Mouse (Mus musculus): ENCODE measurements around the gene Pirt. TPM values are rescaled to one million over a fixed set of nuclear protein-coding genes. Genes with fewer than 3 reads are reported as not detected.

Pirt gene
- polyA plus RNA-seq, 1 experiment: not detected

DNA sequence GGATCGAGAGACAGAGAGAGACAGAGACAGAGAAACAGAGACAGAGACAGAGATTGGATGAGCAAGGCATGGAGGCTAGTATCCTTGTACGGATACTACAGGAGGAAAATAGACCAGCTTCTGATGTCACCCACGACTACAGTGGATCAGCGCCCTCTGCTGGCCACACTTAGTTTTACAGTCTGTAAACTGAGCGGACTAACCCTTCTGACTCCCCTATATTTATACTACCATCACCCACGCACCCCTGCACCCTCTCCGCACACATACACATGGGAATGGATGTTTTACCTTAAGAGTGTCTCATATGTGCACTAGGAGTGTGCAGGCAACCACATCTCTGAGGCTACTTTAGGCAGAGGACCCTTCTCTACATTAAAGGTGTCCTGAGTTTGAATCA is 12.4 kb upstream of the Pirt start:
- TF ChIP-seq POLR2A (IDR thresholded peaks at IDR 0.05; ENCODE audit: control insufficient read depth, low read depth, low read length) (no peak), CTCF (IDR thresholded peaks at IDR 0.05; ENCODE audit: control insufficient read depth, insufficient read depth, insufficient replicate concordance, low read depth, low read length) (peak; percentile 68; the same call in 1 of the 2 replicates)
- no peaks in the 10 kb centered on the region for H3K4me1 ChIP-seq (ENCODE audit: control insufficient read depth, insufficient read depth, low read length)
- H3K27ac ChIP-seq (ENCODE audit: control insufficient read depth, insufficient read depth, low read depth, low read length): no peak overlapping the region
- no peaks in the 10 kb centered on the region for H3K27me3 ChIP-seq (ENCODE audit: control insufficient read depth, insufficient read depth, low read length)
- H3K4me3 ChIP-seq (ENCODE audit: control insufficient read depth, low read depth, low read length): no peak overlapping the region
- H3K36me3 ChIP-seq (ENCODE audit: control insufficient read depth, insufficient read depth, low read length): no peaks in the 10 kb centered on the region

DNA sequence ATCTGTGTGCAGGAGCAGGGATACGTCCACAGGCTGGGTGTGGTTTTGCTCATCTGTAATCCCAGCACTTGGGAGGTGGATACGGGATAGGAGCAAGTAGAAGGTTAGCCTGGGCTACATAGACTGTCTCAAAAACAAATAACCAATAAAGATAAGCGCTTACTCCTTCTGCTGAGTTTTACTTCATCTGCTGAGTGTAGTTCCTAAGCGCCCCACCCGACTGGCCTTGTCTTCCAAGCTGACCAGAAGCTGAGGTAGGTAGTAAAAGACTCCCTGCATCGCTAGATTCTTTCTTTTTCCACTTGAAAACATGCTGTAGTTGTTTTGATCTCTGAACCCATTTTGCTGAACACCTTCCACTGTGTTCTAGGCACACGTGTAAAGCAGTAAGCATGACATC is 9.0 kb upstream of the Pirt start:
- TF ChIP-seq POLR2A (IDR thresholded peaks at IDR 0.05; ENCODE audit: control insufficient read depth, low read depth, low read length) (no peak), CTCF (IDR thresholded peaks at IDR 0.05; ENCODE audit: control insufficient read depth, insufficient read depth, insufficient replicate concordance, low read depth, low read length) (no peak)
- H3K27me3 ChIP-seq (ENCODE audit: control insufficient read depth, insufficient read depth, low read length): no peaks in the 10 kb centered on the region
- H3K4me3 ChIP-seq (ENCODE audit: control insufficient read depth, low read depth, low read length): no peak overlapping the region
- H3K4me1 ChIP-seq (ENCODE audit: control insufficient read depth, insufficient read depth, low read length): no peaks in the 10 kb centered on the region; the same call in 1 of the 2 replicates
- no peak overlapping the region for H3K27ac ChIP-seq (ENCODE audit: control insufficient read depth, insufficient read depth, low read depth, low read length)
- no peaks in the 10 kb centered on the region for H3K36me3 ChIP-seq (ENCODE audit: control insufficient read depth, insufficient read depth, low read length)

GRCm38 (mm10) chr11:66905617-66906384 is 6.0 kb upstream of the Pirt start:
- no peak overlapping the region for H3K27ac ChIP-seq (ENCODE audit: control insufficient read depth, insufficient read depth, low read depth, low read length)
- H3K4me1 ChIP-seq (ENCODE audit: control insufficient read depth, insufficient read depth, low read length): no peaks in the 10 kb centered on the region; the same call in 1 of the 2 replicates
- no peaks in the 10 kb centered on the region for H3K36me3 ChIP-seq (ENCODE audit: control insufficient read depth, insufficient read depth, low read length)
- H3K27me3 ChIP-seq (ENCODE audit: control insufficient read depth, insufficient read depth, low read length): no peaks in the 10 kb centered on the region
- peak; percentile 51; the same call in 1 of the 2 replicates for TF ChIP-seq CTCF (IDR thresholded peaks at IDR 0.05; ENCODE audit: control insufficient read depth, insufficient read depth, insufficient replicate concordance, low read depth, low read length)
- no peak for TF ChIP-seq POLR2A (IDR thresholded peaks at IDR 0.05; ENCODE audit: control insufficient read depth, low read depth, low read length)
- H3K4me3 ChIP-seq (ENCODE audit: control insufficient read depth, low read depth, low read length): peak overlapping the region; percentile 48

DNA sequence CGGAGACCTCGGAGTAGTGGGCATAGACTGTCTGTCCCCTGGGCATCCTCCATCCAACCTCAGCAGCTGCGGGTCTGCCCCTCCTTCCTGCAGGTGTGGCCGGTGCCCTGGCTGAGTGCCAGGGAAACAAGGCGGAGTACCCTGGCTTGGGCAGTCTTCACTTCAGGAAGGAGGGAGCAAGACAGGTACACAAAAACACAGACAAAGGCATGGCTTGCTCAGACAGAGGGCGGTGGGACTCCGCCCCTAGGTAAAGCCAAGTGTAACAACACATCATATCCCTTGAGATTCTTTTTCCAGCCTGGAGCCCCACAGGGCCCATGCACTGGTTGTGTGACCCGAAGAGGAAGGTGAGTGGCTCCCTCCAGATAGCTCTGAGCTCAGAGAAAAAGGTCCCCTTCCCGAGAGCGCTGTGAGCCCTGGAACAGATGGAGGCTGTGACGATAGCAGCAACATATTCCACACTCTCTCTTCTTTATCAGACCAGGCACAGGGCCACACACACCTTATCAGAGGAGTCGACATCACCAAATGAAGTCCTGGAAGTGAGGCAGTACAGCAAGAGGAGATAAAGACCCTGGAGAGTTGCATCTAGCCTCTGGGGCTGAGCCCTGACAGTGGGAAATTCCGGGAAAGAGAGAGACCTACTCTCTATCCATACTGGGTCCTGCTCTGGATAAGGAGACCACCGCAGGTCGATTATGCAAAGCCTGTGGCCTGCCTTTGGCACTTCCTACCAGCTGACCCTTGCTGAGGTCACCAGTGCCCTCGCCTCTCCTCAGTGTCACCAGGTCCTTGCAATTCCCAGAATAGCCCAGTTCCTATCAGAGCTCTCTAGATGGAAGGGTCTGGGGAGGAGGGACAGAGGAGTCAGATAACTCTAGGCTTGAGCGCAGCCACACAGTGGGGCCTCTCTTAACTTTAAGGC is 1.0 kb downstream of the Pirt start:
- no peak overlapping the region for H3K4me3 ChIP-seq (ENCODE audit: control insufficient read depth, low read depth, low read length)
- H3K36me3 ChIP-seq (ENCODE audit: control insufficient read depth, insufficient read depth, low read length): no peaks in the 10 kb centered on the region
- no peak overlapping the region for H3K27ac ChIP-seq (ENCODE audit: control insufficient read depth, insufficient read depth, low read depth, low read length)
- TF ChIP-seq CTCF (IDR thresholded peaks at IDR 0.05; ENCODE audit: control insufficient read depth, insufficient read depth, insufficient replicate concordance, low read depth, low read length) (no peak), POLR2A (IDR thresholded peaks at IDR 0.05; ENCODE audit: control insufficient read depth, low read depth, low read length) (no peak)
- H3K27me3 ChIP-seq (ENCODE audit: control insufficient read depth, insufficient read depth, low read length): no peaks in the 10 kb centered on the region
- H3K4me1 ChIP-seq (ENCODE audit: control insufficient read depth, insufficient read depth, low read length): peaks cover 4% of the 10 kb centered on the region; the same call in 1 of the 2 replicates

DNA sequence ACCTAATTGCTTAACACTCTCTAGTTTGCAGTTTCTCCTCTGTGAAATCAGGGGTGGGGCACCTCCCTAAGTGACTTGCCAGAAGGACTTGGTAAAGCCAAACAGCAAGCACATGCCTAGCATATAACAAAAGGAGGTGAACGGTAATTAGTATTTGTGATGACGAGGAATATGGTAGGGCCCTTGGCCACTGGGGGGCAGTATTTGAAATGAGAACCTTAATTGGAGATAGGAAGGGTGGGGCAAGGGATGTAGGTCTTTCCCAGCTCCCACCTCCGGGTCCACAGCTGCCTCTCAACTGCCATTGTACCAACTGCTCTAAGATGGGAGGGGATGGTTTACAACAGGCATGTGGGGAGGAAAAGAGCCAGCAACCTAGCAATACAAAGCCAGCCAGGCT is 2.5 kb downstream of the Pirt start:
- Histone ChIP-seq H3K4me1 (ENCODE audit: control insufficient read depth, insufficient read depth, low read length) (peaks cover 4% of the 10 kb centered on the region; the same call in 1 of the 2 replicates), H3K27me3 (ENCODE audit: control insufficient read depth, insufficient read depth, low read length) (no peaks in the 10 kb centered on the region), H3K36me3 (ENCODE audit: control insufficient read depth, insufficient read depth, low read length) (no peaks in the 10 kb centered on the region), H3K27ac (ENCODE audit: control insufficient read depth, insufficient read depth, low read depth, low read length) (no peak overlapping the region), H3K4me3 (ENCODE audit: control insufficient read depth, low read depth, low read length) (no peak overlapping the region)
- no peak for TF ChIP-seq CTCF (IDR thresholded peaks at IDR 0.05; ENCODE audit: control insufficient read depth, insufficient read depth, insufficient replicate concordance, low read depth, low read length)
- no peak for TF ChIP-seq POLR2A (IDR thresholded peaks at IDR 0.05; ENCODE audit: control insufficient read depth, low read depth, low read length)

DNA sequence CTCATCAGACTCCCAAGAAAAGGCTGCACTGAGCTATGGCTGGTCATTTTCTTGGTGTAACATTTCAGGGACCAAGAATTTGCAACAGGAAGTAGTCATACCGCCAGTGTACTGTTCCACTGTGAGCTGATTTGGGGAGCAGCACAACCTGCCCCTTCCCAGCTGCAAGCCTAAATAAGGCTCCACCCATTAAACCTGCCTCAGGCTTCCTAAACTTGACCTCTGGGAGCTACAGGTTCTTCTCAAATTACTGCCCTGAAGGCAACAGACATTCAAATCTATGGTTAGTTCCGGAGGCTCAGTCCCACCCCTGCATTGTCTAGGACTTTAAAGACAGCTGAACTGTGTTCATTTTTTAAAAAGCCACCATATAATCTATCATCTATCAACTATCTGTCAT is 8.2 kb downstream of the Pirt start:
- TF ChIP-seq POLR2A (IDR thresholded peaks at IDR 0.05; ENCODE audit: control insufficient read depth, low read depth, low read length) (no peak), CTCF (IDR thresholded peaks at IDR 0.05; ENCODE audit: control insufficient read depth, insufficient read depth, insufficient replicate concordance, low read depth, low read length) (no peak)
- Histone ChIP-seq H3K4me1 (ENCODE audit: control insufficient read depth, insufficient read depth, low read length) (no peaks in the 10 kb centered on the region), H3K36me3 (ENCODE audit: control insufficient read depth, insufficient read depth, low read length) (no peaks in the 10 kb centered on the region), H3K4me3 (ENCODE audit: control insufficient read depth, low read depth, low read length) (no peak overlapping the region), H3K27ac (ENCODE audit: control insufficient read depth, insufficient read depth, low read depth, low read length) (no peak overlapping the region), H3K27me3 (ENCODE audit: control insufficient read depth, insufficient read depth, low read length) (no peaks in the 10 kb centered on the region)
